Mouse (Mus musculus): Measurements from ENCODE around the gene Vmn2r124. TPM values are rescaled to one million over a fixed set of nuclear protein-coding genes. Genes with fewer than 3 reads are reported as not detected.
"Not testable (repeated sequence)": the region's sequence is repeated elsewhere in the genome, so short reads cannot be mapped to it uniquely, and the experiment has no call there.

Vmn2r124 gene
- not detected for total RNA-seq (2021)
- long read RNA-seq, experiment 1 = 0 reads
- long read RNA-seq, experiment 2 = 0 reads

- DNase-seq = no peak
Measured at GRCm38 (mm10) chr17:18049124-18049523, at the start of gene Vmn2r124. Gene Vmn2r124, plus strand, starts transcription at chr17:18049424.

GRCm38 (mm10) chr17:18004752-18005151 is 44.5 kb upstream of the Vmn2r124 start:
- DNase-seq = no peak
- intact Hi-C loops (cut with DNase I) = no loop called here

More at GRCm38 (mm10) chr17:18049124-18049523, at the start of gene Vmn2r124:
- intact Hi-C loops (cut with DNase I) = no loop called here

GRCm38 (mm10) chr17:18021433-18021832 is 27.8 kb upstream of the Vmn2r124 start, which contains the start of gene Fpr-rs4:
Gene Fpr-rs4, plus strand, starts transcription at chr17:18021733.
- intact Hi-C loops (cut with DNase I) = no loop called here

GRCm38 (mm10) chr17:18084716-18085115 is 35.5 kb downstream of the Vmn2r124 start, which contains the start of gene Vmn2r91:
Gene Vmn2r91, plus strand, starts transcription at chr17:18085016.
- intact Hi-C loops (cut with DNase I); DNase-seq: not testable (repeated sequence)

More at GRCm38 (mm10) chr17:18021433-18021832, 27.8 kb upstream of the Vmn2r124 start, which contains the start of gene Fpr-rs4:
- no peak for DNase-seq

- DNase-seq; intact Hi-C loops (cut with DNase I): not testable (repeated sequence)
Measured at GRCm38 (mm10) chr17:18095626-18096025, 46.4 kb downstream of the Vmn2r124 start.

GRCm38 (mm10) chr17:18102265-18102664 is 53.0 kb downstream of the Vmn2r124 start:
- not testable (repeated sequence) for DNase-seq
- intact Hi-C loops (cut with DNase I) = loop anchor here (5.0 kb wide), 1 partner anchor 70 kb away; no protein-coding TSS in a partner anchor

Other genes with a start within 250 kb of the Vmn2r124 start
- gene Spaca6, start 222.3 kb upstream of the Vmn2r124 start, total RNA-seq (2021) = 10 to 100 TPM; 14.9 to 23.6 TPM
- under 1 TPM; 0.69 to 0.98 TPM for gene Has1, start 194.2 kb upstream of the Vmn2r124 start, total RNA-seq (2021)
- not detected for gene Fpr1, start 165.5 kb upstream of the Vmn2r124 start, total RNA-seq (2021)
- under 1 TPM in 1 of 2 experiments, not detected in 1; 0.20 TPM for gene Fpr2, start 161.6 kb upstream of the Vmn2r124 start, total RNA-seq (2021)
- not detected for gene Fpr3, start 161.6 kb upstream of the Vmn2r124 start, total RNA-seq (2021)
- not detected for gene Fpr-rs4, start 27.7 kb upstream of the Vmn2r124 start, total RNA-seq (2021)
- not detected for gene Vmn2r91, start 35.6 kb downstream of the Vmn2r124 start, total RNA-seq (2021)
- not detected for gene Vmn2r92, start 102.5 kb downstream of the Vmn2r124 start, total RNA-seq (2021)
- not detected for gene Vmn2r94, start 228.3 kb downstream of the Vmn2r124 start, total RNA-seq (2021)
- not detected for gene Vmn2r93, start 248.7 kb downstream of the Vmn2r124 start, total RNA-seq (2021)